Mouse (Mus musculus) midbrain, embryonic 13.5 days (tissue): ENCODE results near the gene Hoxd9. TPM values are rescaled to one million over a fixed set of nuclear protein-coding genes. Genes with fewer than 3 reads are reported as not detected.

Experiments used
- ATAC-seq: fragments of 200-750 bp; cut with Nextera tagmentation; 2 replicates; pipeline ENCODE4 v1.8.0; 2017; ENCODE audit warnings: mild to moderate bottlenecking, moderate TSS enrichment, moderate library complexity
- H3K27ac ChIP-seq: fragments of 300-500 bp; sonication (generic); 2 replicates; pipeline ENCODE4 v1.5.1; 2015; ENCODE audit warnings: inconsistent platforms, mild to moderate bottlenecking, moderate library complexity
- H3K27me3 ChIP-seq: fragments of 300-500 bp; sonication (generic); 2 replicates; pipeline ENCODE4 v1.6.1; 2015; ENCODE audit warnings: mild to moderate bottlenecking, inconsistent platforms
- H3K36me3 ChIP-seq: fragments of 300-500 bp; sonication (generic); 2 replicates; pipeline ENCODE4 v1.6.1; 2015; ENCODE audit warnings: mild to moderate bottlenecking, inconsistent platforms
- H3K4me1 ChIP-seq: fragments of 300-500 bp; sonication (generic); replicated peaks from 2 replicates; pipeline ENCODE4 v1.6.1; 2015; ENCODE audit warnings: inconsistent platforms
- H3K4me2 ChIP-seq: fragments of 300-500 bp; sonication (generic); replicated peaks from 2 replicates; pipeline ENCODE4 v1.6.1; 2015; ENCODE audit warnings: moderate library complexity, mild to moderate bottlenecking, inconsistent platforms
- H3K4me3 ChIP-seq: fragments of 300-500 bp; sonication (generic); replicated peaks from 2 replicates; pipeline ENCODE4 v1.5.1; 2015; ENCODE audit warnings: mild to moderate bottlenecking, inconsistent platforms
- H3K9ac ChIP-seq: fragments of 300-500 bp; sonication (generic); replicated peaks from 2 replicates; pipeline ENCODE4 v1.6.1; 2015; ENCODE audit warnings: mild to moderate bottlenecking, inconsistent platforms
- H3K9me3 ChIP-seq: fragments of 300-500 bp; sonication (generic); 2 replicates; pipeline ENCODE4 v1.6.1; 2016; ENCODE audit warnings: mild to moderate bottlenecking, inconsistent platforms
- WGBS: fragments of 180-500 bp; shearing (Covaris S2); methylation state at CpG from one replicate; pipeline ENCODE4 v1.1.7; 2015; 5-methylcytosine and 5-hydroxymethylcytosine counted together
- polyA plus RNA-seq: library from polyadenylated mRNA; unstranded; fragments of >200 nt; fragmentation: Nextera tagmentation; extraction: Ambion mirVana; gene quantifications from 2 replicates; pipeline ENCODE4 v1.2.1, GENCODE M21; 2015

Hoxd9 gene
- polyA plus RNA-seq, 1 experiment from 2014 or later: not detected

- no peak overlapping the region for H3K9ac ChIP-seq
- WGBS: 3% methylated on average over 7 of the region's 7 CpGs
- H3K27me3 ChIP-seq: peaks cover 100% of the 10 kb centered on the region
- H3K9me3 ChIP-seq: no peaks in the 10 kb centered on the region
- peaks cover 8% of the 10 kb centered on the region for H3K4me1 ChIP-seq
- H3K36me3 ChIP-seq: no peaks in the 10 kb centered on the region
- no peak for ATAC-seq
- no peak overlapping the region for H3K27ac ChIP-seq
- H3K4me2 ChIP-seq: no peak overlapping the region
- no peak overlapping the region for H3K4me3 ChIP-seq
Measured at GRCm38 (mm10) chr2:74737578-74738070, 40.1 kb downstream of the Hoxd9 start.

- Histone ChIP-seq H3K4me1 (peaks cover 4% of the 10 kb centered on the region; the same call in 1 of the 2 replicates), H3K9ac (no peak overlapping the region), H3K4me3 (no peak overlapping the region), H3K27me3 (peaks cover 100% of the 10 kb centered on the region), H3K27ac (no peak overlapping the region), H3K9me3 (no peaks in the 10 kb centered on the region), H3K36me3 (no peaks in the 10 kb centered on the region), H3K4me2 (no peak overlapping the region)
- WGBS: 0% methylated on average over 20 of the region's 20 CpGs
- no peak for ATAC-seq
Measured at GRCm38 (mm10) chr2:74738623-74739475, 41.3 kb downstream of the Hoxd9 start.

GRCm38 (mm10) chr2:74739476-74739800 is 41.9 kb downstream of the Hoxd9 start:
- WGBS: 1% methylated on average over 2 of the region's 2 CpGs
- Histone ChIP-seq H3K9me3 (no peaks in the 10 kb centered on the region), H3K27me3 (peaks cover 100% of the 10 kb centered on the region), H3K4me3 (no peak overlapping the region), H3K4me1 (peaks cover 4% of the 10 kb centered on the region; the same call in 1 of the 2 replicates), H3K27ac (no peak overlapping the region), H3K36me3 (no peaks in the 10 kb centered on the region), H3K9ac (no peak overlapping the region), H3K4me2 (no peak overlapping the region)
- ATAC-seq: no peak

DNA sequence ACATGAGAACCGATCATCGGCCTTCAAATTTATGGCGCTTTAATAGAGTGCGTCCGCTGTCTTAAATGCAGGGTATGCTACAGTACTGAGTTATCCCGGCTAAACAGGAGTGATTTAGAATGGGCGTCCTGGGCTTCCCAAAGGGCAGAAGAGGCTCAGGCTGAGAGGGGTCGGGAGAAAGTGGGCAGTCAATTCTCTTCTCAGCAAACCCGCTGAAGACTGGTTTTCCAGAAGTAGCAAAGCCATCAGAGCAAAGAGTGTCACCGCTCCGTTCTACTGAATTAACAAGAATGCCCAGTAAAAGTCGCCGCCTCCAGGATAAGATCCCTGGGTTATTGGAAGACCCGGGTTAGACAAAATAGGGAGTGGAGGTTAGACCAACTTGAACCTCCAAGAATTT is 42.3 kb downstream of the Hoxd9 start:
- Histone ChIP-seq H3K4me1 (peaks cover 4% of the 10 kb centered on the region; the same call in 1 of the 2 replicates), H3K9me3 (no peaks in the 10 kb centered on the region), H3K27ac (no peak overlapping the region), H3K4me2 (no peak overlapping the region), H3K27me3 (peaks cover 100% of the 10 kb centered on the region), H3K4me3 (no peak overlapping the region), H3K9ac (no peak overlapping the region), H3K36me3 (no peaks in the 10 kb centered on the region)
- WGBS: 2% methylated on average over 14 of the region's 14 CpGs
- no peak for ATAC-seq

DNA sequence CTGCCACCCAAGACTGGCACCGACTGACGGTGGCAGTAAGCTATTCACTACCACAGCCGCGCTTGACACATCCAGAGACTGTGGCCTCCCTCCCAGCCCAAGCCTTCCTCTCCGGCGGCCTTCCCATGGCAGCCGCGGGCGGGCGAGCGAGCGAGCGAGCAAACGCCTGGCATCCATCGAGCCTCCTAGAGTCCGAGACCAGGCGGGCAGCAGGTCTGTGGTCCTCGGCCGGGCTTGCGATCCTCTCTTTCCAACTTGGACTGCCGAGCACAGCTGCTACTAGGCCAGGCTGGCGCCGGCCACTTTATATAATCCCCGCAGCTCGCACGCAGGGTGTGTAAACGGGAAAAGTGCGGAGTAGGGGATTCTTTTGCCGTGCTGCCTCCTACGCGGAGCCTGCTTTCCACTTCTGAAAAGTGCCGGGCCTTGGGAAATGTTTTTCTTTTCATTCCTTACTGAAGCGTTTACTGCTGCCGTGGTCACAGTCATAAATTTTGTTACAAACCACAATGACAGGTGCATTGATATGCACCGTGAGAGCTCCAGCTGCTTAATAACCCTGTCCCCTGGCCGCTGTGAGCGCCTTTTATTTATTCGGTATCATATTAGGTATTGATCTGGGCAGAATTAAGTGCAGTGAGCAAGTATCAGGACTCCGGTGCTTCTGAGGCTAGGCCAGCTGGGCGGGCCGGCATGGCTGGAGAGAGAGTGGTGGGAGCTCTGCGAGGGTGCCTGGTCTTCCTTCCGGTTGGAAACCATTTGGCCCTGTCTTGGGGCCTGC is 43.0 kb downstream of the Hoxd9 start:
- no peak overlapping the region for H3K27ac ChIP-seq
- no peak overlapping the region for H3K9ac ChIP-seq
- no peak overlapping the region for H3K4me3 ChIP-seq
- WGBS: 1% methylated on average over 43 of the region's 43 CpGs
- peaks cover 100% of the 10 kb centered on the region for H3K27me3 ChIP-seq
- ATAC-seq: no peak
- H3K36me3 ChIP-seq: no peaks in the 10 kb centered on the region
- no peak overlapping the region for H3K4me2 ChIP-seq
- H3K4me1 ChIP-seq: peaks cover 4% of the 10 kb centered on the region; the same call in 1 of the 2 replicates
- H3K9me3 ChIP-seq: no peaks in the 10 kb centered on the region

GRCm38 (mm10) chr2:74741252-74741978 is 43.9 kb downstream of the Hoxd9 start:
- no peak for ATAC-seq
- Histone ChIP-seq H3K4me2 (no peak overlapping the region), H3K4me3 (no peak overlapping the region), H3K9ac (no peak overlapping the region), H3K36me3 (no peaks in the 10 kb centered on the region), H3K9me3 (no peaks in the 10 kb centered on the region), H3K27ac (no peak overlapping the region), H3K27me3 (peaks cover 100% of the 10 kb centered on the region), H3K4me1 (peaks cover under 1% of the 10 kb centered on the region; the same call in 1 of the 2 replicates)
- WGBS: 30% methylated on average over 2 of the region's 3 CpGs

DNA sequence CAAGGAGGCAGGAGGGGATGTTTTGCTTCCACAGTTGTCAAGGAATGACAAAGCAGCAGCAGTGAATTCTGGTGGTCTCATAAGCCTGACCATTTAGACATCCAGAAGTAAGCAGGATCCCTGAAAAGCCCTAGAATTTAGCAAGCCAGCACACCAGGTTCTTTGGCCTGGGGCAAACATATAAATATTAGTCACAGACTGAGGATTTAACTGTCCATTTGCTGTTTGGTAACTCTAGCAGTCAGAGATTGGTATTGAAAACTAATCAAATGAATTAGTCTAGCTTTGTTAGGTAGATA is 44.4 kb downstream of the Hoxd9 start:
- no peak overlapping the region for H3K4me2 ChIP-seq
- peaks cover 6% of the 10 kb centered on the region; the same call in 1 of the 2 replicates for H3K4me1 ChIP-seq
- no peak overlapping the region for H3K9ac ChIP-seq
- no peak overlapping the region for H3K27ac ChIP-seq
- H3K27me3 ChIP-seq: peaks cover 100% of the 10 kb centered on the region
- H3K9me3 ChIP-seq: no peaks in the 10 kb centered on the region
- no peak for ATAC-seq
- no peak overlapping the region for H3K4me3 ChIP-seq
- no peaks in the 10 kb centered on the region for H3K36me3 ChIP-seq

- no peak overlapping the region for H3K27ac ChIP-seq
- no peaks in the 10 kb centered on the region for H3K36me3 ChIP-seq
- H3K4me3 ChIP-seq: no peak overlapping the region
- H3K4me2 ChIP-seq: no peak overlapping the region
- under 1% methylated on average over 6 of the region's 6 CpGs for WGBS
- H3K9ac ChIP-seq: no peak overlapping the region
- no peaks in the 10 kb centered on the region for H3K9me3 ChIP-seq
- peaks cover 98% of the 10 kb centered on the region for H3K27me3 ChIP-seq
- H3K4me1 ChIP-seq: peaks cover 17% of the 10 kb centered on the region
- ATAC-seq: no peak
Measured at GRCm38 (mm10) chr2:74745540-74746297, 48.2 kb downstream of the Hoxd9 start.

GRCm38 (mm10) chr2:74746298-74746921 is 48.9 kb downstream of the Hoxd9 start:
- 0% methylated on average over 58 of the region's 58 CpGs for WGBS
- no peak overlapping the region for H3K27ac ChIP-seq
- H3K9me3 ChIP-seq: no peaks in the 10 kb centered on the region
- H3K4me3 ChIP-seq: no peak overlapping the region
- no peak for ATAC-seq
- H3K36me3 ChIP-seq: no peaks in the 10 kb centered on the region
- no peak overlapping the region for H3K9ac ChIP-seq
- no peak overlapping the region for H3K4me2 ChIP-seq
- peaks cover 98% of the 10 kb centered on the region for H3K27me3 ChIP-seq
- peaks cover 17% of the 10 kb centered on the region for H3K4me1 ChIP-seq

- no peak overlapping the region for H3K4me3 ChIP-seq
- no peaks in the 10 kb centered on the region for H3K9me3 ChIP-seq
- no peak overlapping the region for H3K27ac ChIP-seq
- WGBS: under 1% methylated on average over 24 of the region's 24 CpGs
- H3K4me2 ChIP-seq: no peak overlapping the region
- H3K9ac ChIP-seq: no peak overlapping the region
- ATAC-seq: no peak
- peaks cover 98% of the 10 kb centered on the region for H3K27me3 ChIP-seq
- H3K4me1 ChIP-seq: peaks cover 17% of the 10 kb centered on the region
- H3K36me3 ChIP-seq: no peaks in the 10 kb centered on the region
Measured at GRCm38 (mm10) chr2:74747006-74747405, 49.5 kb downstream of the Hoxd9 start.

DNA sequence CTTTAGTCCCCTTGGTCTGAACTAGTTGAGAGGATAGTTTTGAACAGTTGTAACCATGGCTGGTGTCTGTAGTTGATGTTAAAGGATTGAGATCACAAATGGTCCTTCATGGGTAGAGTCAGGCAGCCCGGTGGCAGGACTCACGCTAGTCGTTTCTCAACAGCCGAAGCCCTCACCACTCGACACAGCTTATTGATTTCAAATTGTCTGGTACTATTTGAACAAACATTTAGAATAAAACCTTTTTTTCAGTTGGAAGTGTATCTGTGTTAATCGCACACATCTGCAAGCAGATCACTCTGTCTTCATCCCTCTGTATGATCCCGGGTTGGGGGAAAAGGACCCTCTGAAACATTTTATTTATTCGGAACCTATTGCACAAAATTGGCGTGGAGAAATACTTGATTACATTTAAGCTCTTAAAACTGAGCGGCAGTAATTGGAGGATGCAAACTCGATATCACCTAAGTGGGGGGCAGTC is 50.2 kb downstream of the Hoxd9 start:
- ATAC-seq: no peak
- WGBS: 3% methylated on average over 11 of the region's 11 CpGs
- Histone ChIP-seq H3K9ac (no peak overlapping the region), H3K4me1 (peaks cover 21% of the 10 kb centered on the region), H3K27me3 (peaks cover 98% of the 10 kb centered on the region), H3K4me3 (no peak overlapping the region), H3K27ac (no peak overlapping the region), H3K9me3 (no peaks in the 10 kb centered on the region), H3K4me2 (no peak overlapping the region), H3K36me3 (no peaks in the 10 kb centered on the region)
